Mouse (Mus musculus): ENCODE measurements around the gene Fdxr.

Fdxr gene

DNA sequence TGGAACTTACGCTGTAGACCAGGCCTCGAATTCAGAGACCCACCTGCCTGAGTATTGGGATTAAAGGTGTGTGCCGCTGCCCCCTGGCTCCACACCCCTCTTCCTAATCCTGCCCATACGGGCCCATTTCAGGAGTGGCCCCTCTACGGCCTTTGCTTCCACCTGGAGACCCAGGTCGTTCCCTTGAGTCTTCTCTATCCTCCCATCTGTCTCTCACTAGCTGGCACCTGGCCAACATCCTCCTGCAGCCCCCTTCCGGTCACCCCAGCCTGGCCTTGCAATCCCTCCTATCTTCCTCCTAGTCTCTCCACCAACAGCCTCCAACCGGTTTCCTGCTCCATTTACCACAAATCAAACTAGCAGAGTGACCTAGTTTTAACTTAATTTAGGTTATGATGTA lies 13.0 kb upstream of the Fdxr start:
- DNase-seq (ENCODE audit: low spot score): no peak

DNA sequence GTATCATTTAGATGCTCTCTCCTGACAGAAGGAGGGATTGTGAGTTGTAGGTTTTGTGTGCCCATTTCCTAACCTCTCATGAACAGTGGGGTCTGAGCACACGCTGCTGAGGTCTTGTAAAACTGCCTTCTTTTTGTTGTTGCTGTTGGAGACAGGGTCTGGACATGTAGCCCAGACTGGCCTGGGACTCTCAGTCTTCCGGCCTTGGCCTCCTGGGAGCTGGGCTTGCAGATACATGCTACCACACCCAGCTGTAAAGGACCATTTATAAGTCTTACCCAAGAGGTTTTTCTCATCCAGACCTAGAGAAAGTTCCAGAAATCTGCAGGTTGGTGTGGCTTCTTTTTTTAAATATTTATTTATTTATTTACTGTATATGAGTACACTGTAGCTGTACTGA lies 11.5 kb upstream of the Fdxr start:
- DNase-seq (ENCODE audit: low spot score): no peak

DNA sequence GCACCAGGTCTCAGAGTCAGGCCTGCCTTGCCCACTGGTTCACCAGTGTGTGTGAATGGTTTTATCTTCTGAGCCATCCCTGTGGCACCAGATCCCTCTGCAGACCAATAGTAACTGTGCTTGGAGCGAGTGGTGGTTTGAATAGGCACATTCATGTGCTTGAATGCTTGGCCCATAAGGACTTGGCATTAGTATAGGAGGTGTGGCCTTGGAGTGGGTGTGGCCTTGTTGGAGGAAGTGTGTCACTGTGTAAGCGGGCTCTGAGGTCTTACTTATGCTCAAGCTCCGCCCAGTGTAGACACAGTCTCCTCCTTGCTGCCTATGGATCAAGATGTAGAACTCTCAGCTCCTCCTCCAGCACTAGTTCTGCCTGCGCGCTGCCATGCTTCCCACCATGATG lies 10.5 kb upstream of the Fdxr start:
- DNase-seq (ENCODE audit: low spot score): no peak

DNA sequence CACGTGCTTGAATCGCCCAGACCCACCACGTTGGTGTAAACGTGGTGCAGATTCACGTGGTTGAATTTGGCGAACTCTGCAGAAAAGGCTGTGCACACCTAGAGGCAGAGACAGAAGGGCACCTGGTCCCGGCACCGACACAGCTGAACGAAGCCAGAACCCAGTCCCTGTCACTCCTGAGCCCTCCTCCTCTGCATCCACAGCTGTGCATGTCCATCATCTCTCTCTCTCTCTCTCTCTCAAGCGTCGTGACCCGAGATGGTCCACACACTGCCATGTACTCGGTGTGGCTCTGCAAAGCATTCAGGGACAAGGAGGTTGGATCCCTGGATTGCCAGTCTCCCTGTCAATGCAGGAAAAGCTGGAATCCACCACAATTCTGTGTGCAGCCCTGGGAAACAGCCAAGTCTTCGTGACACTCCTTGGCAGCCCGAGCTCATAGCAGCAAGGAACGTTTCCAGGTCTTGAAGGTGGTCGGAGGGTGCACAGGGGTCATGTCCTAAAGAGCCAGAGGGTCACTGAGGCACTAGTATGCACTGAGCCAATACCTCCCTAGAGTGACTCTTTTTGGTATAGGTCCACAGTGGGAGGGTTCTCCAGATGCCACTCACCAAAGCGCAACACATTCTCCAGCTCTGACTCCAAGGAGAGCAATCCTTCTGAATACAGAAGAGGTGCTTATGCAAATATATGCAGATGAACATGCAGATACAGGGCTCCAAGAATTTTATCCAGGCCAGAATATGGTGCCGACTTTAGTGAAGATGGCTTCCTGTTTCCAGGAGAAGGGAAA lies 9.5 kb upstream of the Fdxr start:
- DNase-seq (ENCODE audit: low spot score): no peak

DNA sequence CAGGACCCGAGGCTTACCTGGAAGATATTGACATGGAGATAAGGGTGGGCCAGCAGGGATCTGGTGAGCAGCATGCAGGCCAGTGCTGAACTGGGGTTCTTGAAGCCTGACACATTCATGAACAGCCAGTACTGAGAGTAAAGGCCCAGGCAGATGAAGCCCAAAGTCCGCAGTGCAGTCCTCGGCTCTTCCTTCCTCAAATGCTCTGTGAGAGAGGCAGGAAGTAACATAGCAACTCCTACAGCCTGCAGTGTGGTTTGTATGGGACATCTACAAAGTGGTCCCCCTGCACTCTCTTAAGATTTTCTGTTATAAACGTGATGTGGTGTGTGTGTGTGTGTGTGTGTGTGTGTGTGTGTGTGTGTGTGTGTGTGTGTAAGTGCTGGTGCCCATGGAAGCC lies 8.4 kb upstream of the Fdxr start:
- DNase-seq (ENCODE audit: low spot score): no peak

DNA sequence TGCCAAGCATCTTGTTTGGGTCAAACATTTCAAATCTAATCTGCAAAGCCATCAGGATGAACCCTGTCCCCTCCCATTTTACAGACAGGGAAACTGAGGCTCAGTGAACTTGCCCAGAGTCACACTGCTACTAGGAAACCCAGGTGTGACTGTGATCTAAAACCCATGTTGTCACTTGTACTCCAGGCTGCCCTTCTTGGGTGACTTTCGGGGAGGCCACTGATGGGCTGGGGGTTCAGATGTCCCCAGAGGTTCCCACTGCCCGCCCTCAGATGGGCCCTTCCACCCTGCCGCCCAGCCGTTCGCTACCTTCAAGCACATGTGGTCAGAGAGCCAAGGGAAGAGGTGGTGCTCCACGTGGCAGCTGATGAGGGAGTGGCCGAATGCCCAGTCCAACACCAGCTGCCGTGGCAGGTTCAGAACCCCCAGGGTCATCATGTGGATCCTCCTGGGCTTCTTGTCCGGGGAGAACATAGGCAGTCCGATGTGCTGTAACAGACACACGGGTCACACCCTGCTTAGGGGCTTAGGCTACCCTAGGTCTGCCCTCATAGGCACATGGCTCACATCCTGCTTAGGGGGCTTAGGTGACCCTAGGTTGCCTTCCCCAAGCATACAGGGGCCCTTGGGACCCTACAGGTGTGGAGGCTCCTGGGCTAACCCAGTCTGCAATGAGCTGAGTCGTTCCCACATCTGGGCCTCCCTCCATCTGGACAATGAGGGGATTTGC lies 7.2 kb upstream of the Fdxr start:
- no peak for DNase-seq (ENCODE audit: low spot score)

DNA sequence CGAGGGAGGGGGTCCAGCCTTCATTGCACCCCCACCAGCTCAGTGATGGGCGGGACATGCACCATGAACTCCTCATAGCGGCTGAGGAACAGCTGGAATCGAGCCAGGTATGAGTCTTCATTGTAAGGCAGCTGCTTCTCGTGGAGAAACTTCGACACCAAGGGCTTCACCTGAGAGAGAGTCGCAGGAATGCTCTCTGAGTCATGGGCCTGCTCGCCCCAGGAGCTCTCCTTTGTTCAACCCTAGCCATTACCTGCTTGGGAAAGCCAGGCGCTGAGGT lies 6.6 kb upstream of the Fdxr start:
- DNase-seq (ENCODE audit: low spot score): no peak

DNA sequence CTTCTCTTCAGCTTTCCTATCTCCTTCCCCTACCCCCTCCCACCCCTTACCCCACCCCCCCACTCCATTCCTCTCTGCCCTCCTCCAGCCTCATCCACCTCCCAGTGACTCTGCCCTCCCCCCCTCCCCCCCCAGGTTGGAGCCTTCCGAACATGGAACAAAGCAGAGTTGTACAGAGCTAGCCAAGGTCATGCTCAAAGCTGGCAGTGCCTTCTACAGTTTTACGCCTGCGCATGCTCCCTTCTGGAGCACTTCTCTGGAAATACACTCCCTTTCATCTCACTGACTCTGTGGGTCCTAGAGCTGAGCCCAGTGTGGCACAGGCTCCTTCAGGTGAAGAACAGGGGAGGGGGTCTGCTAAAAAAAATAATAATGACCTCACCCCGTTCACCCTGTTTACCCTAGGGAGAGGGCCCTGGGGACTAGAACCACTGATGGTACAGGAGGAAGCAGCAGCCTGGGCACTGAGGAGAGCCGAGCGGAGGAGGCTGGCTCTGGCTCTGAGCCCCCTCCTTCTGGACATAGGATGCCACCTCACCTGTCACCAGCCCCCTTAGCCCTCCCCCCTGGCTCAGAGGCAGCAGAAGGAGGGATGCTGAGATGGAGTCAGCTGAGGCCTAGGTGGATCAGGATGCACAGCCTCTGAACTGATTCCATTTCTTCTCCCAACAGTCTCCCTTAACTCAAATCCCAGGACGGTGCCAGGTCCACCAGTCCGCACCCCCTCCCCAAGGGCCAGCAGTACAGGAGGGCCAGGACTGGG lies 6.1 kb upstream of the Fdxr start:
- no peak for DNase-seq (ENCODE audit: low spot score)

DNA sequence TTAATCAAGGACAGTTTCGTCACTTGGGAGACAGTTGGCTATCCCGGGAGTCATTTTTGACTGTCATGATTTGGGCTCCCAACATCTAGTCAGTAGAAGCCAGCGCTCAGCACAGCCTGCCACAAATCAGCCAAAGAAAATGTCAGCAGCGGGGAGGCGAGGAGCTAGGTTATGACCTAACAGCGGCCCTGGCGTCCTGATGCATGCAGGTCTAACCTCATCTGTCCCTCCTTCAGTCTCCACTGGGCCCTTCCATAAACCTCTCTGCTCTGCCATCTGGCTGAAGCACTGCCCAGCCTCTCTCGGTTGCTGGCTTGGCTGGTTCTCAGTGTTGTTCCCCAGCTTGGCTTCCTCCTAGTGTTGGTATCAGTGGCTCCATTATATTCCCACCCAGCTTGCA lies 5.4 kb upstream of the Fdxr start:
- DNase-seq (ENCODE audit: low spot score): no peak

DNA sequence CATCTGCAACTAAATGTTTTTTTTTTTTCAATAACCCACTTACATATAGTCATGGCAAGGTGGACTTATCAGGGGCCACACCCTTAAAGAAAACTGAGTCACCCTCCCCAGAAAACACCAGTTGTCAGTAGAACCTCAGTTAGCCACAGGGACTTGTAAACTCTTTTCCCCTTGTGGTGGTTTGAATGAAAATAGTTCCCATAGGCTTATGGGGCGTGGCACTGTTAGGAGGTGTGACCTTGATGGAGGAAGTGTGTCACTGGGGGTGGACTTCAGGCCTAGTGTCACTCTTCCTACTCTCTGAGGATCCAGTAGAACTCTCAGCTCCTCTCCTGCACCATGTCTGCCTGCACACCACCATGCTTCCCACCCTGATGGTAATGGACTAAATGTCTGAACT lies 2.9 kb upstream of the Fdxr start:
- no peak for DNase-seq (ENCODE audit: low spot score)

DNA sequence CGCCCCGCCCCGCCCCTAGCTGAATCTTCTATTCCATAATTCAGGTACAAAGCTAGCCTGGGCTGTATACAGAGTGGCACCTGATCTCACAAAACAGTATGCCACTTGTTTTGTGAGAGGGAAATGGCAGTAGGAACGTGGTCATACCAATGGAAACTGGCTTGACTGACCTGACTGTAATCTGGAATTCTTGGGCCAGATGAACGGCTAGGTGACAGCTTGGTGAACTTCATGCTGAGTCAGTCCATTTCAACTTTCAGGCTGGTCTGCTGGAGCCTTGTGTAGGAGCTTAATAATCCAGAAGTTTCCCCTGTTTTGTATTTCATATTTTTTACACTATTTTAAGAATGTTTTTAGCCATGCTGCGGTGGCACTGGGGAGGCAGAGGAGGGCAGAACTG lies 1.3 kb upstream of the Fdxr start:
- no peak for DNase-seq (ENCODE audit: low spot score)

DNA sequence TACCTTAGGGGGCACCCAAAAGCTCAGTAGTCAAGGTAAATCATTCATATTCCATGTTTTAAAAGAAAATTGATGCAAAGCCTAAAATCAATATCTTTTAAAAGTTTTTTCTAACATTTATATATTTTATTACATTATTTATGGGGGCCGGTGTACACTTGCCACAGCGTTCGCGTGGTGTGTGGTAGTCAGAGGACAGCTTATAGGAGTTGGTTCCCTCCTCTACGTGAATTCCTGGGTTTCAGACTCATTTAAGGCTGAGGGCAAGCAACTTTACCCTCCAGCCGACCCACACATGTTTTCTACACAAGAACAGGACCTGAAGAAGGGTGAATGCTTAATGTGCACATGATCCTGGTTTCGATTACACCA lies 740 bp upstream of the Fdxr start:
- no peak for DNase-seq (ENCODE audit: low spot score)

DNA sequence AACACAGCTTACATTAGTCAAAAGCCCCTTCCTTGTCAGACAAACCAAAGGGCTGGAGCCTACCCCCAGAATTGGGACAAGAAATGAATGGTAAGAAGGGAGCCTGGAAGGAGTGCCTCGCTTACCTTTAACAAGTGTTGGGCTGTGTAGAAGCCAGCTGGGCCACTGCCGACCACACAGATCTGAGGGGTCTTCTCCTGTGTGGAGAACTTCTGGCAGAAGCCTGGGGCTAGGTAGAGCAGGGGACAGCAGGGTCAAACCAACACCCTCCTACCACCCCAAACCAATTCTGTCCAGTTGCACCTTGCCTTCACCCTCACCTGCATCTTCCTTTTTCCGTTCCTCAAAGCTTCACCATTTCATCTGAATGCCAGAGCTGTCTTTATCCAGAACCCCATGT lies 896 bp downstream of the Fdxr start:
- no peak for DNase-seq (ENCODE audit: low spot score)

DNA sequence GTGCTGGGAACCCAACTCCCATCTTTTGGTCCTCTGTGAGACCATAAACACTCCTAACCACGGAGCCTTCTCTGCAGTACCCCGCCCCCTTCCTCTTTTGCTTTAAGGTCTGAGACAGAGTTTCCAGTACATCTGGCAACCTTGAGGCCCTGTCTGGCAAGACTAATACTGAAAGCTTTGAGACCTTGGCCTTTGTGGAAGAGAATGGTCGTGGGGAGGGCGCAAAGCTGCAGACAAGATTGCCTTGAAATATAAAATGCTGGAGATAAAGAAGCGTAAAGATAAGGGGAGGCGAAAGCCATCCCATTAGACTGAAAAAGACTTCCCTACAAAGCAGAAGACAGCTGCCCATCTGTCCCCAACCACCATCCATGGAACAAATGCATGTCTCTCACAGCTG lies 1.3 kb downstream of the Fdxr start:
- no peak for DNase-seq (ENCODE audit: low spot score)

DNA sequence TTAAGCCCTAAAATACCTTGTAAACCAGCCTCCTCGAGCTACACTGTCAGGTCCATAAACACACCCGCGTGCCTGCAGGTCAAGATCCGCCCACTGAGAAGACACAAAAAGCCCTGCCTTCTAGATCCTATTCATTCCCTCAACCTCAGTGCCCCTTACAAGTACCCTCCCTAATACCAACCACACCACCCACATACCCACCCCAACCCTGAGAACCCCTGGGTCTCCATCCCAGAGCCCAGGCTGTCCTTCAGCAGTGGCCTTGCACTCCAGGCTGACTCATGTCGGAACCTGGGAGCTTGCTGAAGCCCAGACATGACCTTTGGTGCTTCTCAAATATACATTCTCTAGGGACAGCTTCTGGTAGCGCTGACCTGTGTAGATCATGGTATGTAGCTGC lies 2.1 kb downstream of the Fdxr start:
- no peak for DNase-seq (ENCODE audit: low spot score)

DNA sequence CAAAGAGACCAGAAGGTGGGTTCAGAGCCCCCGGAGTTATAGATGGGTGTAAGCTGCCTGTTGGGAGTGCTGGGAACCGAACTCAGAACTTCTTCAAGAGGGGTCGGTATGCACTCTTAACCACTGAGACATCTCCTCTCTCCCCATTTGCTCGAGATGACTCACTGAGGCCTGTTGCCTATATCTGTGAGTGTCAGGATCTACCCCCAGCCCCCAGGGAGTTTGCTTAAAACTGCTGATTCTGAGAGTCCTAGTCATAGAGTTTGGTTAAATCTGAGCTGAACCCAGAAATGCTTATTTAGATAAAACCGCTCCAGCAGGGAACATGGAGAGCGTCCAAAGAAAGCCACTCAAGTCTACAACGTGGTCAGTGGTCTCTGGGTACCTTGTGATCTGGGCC lies 2.7 kb downstream of the Fdxr start:
- no peak for DNase-seq (ENCODE audit: low spot score)

DNA sequence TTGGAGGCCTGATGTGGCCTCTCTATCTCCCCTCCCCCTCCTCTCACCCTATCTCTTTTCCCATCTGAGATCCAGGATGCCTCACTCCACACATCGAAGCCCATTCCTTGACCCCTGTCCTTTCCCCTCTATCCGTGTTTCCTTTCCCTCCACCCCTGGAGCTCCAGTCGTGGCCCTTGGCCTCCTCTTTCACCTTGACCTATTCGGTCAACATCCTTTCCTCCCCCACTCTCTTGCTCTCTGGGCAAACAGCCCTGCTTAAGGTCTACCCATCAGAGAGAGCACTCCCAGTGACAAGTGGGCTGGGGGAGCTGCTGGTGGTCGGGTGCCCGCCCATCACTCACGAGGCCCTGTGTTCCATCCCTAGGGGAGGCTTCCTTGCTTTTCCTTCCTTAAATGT lies 3.1 kb downstream of the Fdxr start:
- no peak for DNase-seq (ENCODE audit: low spot score)

DNA sequence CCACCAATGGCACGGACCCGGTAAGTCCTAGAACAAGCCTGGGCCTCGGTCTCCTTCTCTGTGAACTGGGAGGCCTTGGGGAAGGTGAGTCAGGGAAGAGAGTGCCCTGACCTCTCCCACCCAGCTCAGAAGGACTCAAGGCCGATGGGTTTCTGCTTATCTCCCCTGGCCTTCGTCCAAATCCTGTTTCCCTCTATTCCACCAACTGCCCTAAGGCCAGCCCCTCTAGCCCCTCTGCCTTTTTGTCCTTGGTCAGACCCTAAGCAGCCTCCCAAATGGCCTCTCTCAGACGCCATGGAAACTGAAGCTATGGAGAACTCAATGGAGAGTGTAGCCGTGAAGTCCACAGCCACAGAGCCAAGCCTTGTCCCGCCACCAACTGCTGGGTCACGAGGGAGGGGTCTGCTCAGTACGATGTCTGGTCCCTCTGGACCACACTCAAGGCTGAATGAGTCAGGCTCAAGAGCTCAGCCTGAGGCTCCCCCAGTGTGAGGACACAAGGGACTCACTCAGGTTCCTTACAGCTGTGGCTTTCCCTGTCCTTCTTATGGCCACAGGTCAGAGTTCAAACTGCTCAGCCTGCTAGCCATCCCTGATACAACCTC lies 3.9 kb downstream of the Fdxr start:
- DNase-seq (ENCODE audit: low spot score): no peak

DNA sequence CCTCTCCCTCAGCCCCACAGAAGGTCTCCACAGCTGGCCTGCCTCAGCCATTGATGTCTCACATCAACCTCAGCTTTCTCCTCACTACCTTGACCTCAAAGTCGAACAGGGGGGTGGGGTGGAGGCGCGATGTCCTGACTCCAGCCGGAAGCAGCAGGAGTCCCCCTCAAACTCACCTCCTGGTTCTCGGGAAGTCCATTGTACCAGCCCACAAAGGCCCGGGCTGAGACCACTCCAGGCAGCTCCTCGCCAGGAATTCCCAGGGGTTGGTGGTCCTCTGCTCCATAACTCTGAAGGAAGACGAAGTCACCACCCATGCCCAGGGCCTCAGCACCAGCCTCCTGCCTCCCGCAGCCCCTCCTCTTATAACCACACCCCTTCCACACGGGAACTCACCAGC lies 5.4 kb downstream of the Fdxr start:
- DNase-seq (ENCODE audit: low spot score): no peak

DNA sequence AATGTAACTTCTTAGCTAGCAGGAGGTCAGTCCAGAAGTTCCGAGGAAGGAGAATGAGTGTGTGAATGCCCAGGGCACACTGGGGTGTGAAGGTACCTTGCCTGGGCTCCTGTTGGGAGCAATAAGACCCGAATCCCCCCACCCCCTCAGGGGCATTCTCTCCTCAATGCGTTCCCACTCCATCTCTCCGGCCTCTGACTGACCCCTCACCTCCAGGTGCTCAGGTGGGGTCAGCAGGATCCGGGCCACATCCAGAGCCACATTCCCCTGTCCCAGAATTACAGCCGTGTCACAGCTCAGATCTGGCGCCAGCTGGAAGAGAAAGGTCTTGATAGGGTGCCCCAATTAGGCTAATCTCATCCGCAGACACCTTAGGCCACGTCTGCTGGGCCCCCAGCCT lies 5.8 kb downstream of the Fdxr start:
- DNase-seq (ENCODE audit: low spot score): no peak

DNA sequence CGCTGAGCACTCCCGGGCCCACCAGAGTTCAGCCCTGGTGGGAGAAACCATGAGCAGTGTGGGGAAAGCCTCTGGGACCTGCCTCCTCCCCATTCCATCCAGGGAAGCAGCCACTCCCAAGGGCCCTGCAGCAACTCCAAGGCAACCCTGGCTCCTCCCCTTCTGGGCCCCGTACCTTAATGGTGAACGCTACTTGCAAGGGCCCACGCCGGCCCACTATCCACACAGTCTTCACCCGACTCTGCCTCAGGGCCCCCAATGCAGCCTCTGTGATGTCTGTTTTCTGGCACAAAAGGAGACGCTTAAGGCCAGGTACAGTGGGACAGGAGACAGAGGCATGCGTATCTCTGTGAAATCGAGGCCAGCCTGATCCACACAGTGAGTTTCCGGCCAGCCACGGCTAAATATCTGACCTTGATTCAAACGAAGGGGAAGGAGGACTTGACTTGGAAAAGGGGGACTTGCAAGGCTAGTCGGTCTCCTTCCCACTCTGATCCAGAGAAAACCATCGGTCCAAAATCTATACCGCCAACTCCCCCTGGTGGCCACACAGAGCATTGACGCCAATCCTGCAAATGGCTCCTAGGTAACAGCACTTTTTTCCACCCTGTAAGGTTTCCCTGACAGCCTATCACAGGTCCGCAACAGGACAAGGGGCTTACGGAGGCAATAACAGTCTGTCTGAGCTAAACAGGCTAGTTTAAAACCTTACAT lies 6.5 kb downstream of the Fdxr start:
- DNase-seq (ENCODE audit: low spot score): peak; percentile 64

DNA sequence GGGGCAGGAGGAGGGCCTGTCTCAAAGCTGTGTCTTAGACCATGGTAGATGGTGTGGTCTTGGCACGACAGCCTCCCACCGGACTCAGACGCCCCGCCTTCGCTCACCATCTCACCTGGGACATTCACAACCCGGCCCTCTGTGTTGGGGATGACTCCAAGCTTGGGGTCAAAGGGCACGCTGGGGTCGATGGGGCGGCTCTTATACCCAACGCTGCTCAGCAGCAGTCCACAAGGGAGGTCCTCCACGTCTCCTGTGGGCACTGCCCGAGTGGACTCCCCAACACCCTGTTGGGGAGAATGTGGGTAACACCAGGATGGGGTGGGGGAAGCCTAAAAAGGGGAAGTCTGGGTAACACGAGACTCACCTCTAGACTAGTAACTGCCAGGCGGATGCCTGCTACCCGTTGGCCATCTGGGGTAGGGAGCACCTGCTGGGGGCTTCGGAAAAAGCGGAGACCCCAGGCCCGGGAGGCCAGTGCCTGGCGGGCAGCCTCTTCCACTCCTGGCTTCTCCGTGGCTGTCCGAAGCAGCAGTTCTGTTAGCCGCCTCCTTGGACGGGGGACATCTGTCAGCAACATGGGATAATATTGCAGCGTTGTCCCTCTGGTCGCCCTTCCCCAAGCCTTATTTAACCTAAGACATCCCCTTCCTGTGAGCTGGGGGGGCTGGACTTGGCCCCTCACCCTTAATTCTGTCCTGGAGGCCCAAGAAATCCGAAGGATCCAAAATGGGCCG lies 7.4 kb downstream of the Fdxr start:
- DNase-seq (ENCODE audit: low spot score): no peak
